Mouse (Mus musculus) liver, adult 2 months (tissue): ENCODE measurements around the gene Aldh1a2.

Experiments
- CTCF ChIP-seq: fragments of 200-500 bp; IDR thresholded peaks from 2 replicates; pipeline ENCODE4 v1.5.1; 2011; ENCODE audit warnings: low read depth, low read length, control low read depth
- POLR2A ChIP-seq: fragments of 200-500 bp; IDR thresholded peaks from 2 replicates; pipeline ENCODE4 v1.6.1; 2011; ENCODE audit warnings: low read length, control low read depth; ENCODE audit not compliant: insufficient read depth; ENCODE audit errors: extremely low read depth

DNA sequence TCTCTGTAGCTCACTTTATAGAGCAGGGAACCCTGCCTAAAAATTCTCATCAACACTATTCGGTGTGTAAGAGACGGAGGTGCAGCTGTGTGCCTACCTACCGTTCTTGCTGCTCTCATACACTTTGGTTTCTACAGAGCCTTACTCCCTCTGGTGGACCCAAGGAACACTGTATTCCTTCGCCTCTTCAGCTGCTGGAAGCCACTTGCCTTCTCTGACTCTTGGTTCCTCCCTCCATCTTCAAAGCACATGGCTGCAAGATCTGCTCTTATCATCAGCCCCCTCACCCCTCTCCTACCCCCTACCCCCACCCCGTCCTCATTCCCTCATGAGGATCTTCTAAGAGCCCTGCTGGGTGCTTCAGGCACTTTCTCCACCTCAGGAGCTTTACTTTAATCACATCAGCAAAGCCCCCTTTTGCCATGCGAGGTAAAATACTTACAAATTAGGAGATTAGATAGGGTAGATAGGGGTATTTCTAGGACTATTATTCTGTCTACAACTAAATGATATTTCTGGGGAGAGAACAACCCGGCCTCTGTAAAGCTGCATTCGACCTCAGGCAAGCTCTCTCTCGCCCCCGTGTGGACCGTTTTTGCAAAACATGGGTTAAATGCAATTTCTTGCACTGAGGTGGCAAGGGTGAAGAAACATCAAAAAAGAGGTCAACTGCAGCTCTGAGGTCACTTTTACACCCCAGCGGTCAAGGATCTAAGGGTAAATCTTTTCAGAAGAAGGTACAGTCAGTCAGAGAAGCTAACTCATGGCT, 26.8 kb upstream of the Aldh1a2 start:
- no peak for TF ChIP-seq POLR2A
- TF ChIP-seq CTCF = peak; percentile 86
